ENCODE assay signal across 13 mouse cellular contexts in the genomic region with DNA sequence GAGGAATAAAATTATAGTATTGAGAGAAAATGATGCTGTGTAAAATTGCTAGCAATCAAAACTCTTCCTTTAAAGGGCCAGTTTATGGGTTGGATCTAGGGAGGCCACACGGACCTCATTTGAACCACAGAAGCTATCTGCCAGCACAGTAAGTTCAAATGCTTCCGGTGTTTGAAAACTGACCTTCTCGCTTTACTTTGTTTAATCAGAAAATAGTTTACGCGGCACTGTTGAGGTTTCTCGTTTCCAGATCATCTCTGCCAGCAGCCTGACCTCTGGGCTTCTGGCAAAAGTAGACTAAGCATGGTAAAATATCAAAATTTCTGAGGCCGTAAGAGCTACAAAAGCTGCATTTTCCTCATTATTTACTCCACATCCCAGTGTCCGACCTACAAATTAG.
"Had no signal": no experiment of that assay in that cellular context is flagged by ENCODE, and none has a peak within 500 bp of the region (broad histone marks: within the 10 kb centered on the region; RNA-seq: fewer than 3 reads in every experiment).

No protein-coding gene starts in this region.

- H3K27me3 ChIP-seq: liver, embryonic 13.5 days; liver, embryonic 15.5 days; midbrain, embryonic 13.5 days; midbrain, embryonic 15.5 days; neural tube, embryonic 12.5 days; stomach, embryonic 15.5 days had no signal

- ATAC-seq: midbrain, embryonic 13.5 days; midbrain, embryonic 15.5 days had no signal

- H3K4me1 ChIP-seq: liver, embryonic 13.5 days; liver, embryonic 15.5 days; midbrain, embryonic 13.5 days; midbrain, embryonic 15.5 days; neural tube, embryonic 12.5 days; stomach, embryonic 15.5 days had no signal

- H3K9me3 ChIP-seq: liver, embryonic 13.5 days; liver, embryonic 15.5 days; midbrain, embryonic 13.5 days; midbrain, embryonic 15.5 days; neural tube, embryonic 12.5 days; stomach, embryonic 15.5 days had no signal

- H3K36me3 ChIP-seq: liver, embryonic 13.5 days; liver, embryonic 15.5 days; midbrain, embryonic 13.5 days; midbrain, embryonic 15.5 days; neural tube, embryonic 12.5 days; stomach, embryonic 15.5 days had no signal

- H3K4me2 ChIP-seq: liver, embryonic 11.5 days; liver, embryonic 13.5 days; liver, embryonic 15.5 days; midbrain, embryonic 11.5 days; midbrain, embryonic 13.5 days; midbrain, embryonic 15.5 days; neural tube, embryonic 12.5 days; stomach, embryonic 15.5 days had no signal

- DNase-seq: liver, embryonic 13.5 days; right cerebral cortex, postnatal 14 days; thymus, adult 2 months; thymus, postnatal 25 days; thymus, postnatal 4 days had no signal

- H3K9ac ChIP-seq: liver, embryonic 13.5 days; liver, embryonic 15.5 days; midbrain, embryonic 13.5 days; midbrain, embryonic 15.5 days; neural tube, embryonic 12.5 days; stomach, embryonic 15.5 days had no signal

- H3K27ac ChIP-seq: liver, embryonic 13.5 days; liver, embryonic 15.5 days; midbrain, embryonic 13.5 days; midbrain, embryonic 15.5 days; neural tube, embryonic 12.5 days; stomach, embryonic 15.5 days; stomach, postnatal 0 days had no signal

- H3K4me3 ChIP-seq: liver, embryonic 13.5 days; liver, embryonic 15.5 days; midbrain, embryonic 13.5 days; midbrain, embryonic 15.5 days; neural tube, embryonic 12.5 days; stomach, embryonic 15.5 days had no signal
